Mouse (Mus musculus): ENCODE data around the gene Dph1. TPM values are rescaled to one million over a fixed set of nuclear protein-coding genes. Genes with fewer than 3 reads are reported as not detected.
A peak's percentile ranks its signal among the peaks of the same experiment; 100 is the strongest.

Dph1 gene
- polyA plus RNA-seq, 1 experiment = 18.7 TPM

DNA sequence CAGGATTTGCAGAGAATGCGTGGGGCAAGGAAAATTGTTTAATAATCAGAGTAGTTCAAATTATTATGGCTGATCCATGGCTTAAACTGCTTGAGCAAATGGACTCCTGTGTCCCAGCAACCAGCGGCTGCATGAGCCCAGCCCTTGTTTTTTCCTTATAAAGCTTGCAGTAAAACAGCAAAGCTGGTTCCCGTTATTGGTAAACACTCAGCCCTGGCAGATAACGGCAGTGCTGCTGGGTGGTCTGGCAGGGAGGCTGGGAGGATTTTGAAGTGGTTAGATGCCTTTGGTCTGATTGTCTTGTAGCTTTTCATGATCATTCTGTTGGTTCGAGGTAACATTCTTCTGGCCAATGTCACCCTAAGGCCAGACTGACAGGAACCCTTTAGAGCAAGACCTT, 34.6 kb downstream of the Dph1 start:
- Histone ChIP-seq H3K4me1 (ENCODE audit: control insufficient read depth, insufficient read depth, low read length) (peaks cover 21% of the 10 kb centered on the region), H3K27ac (ENCODE audit: insufficient read depth, low read length) (peak overlapping the region; percentile 76), H3K4me3 (ENCODE audit: insufficient read depth, low read length) (no peak overlapping the region)
- TF ChIP-seq CTCF (IDR thresholded peaks at IDR 0.05; ENCODE audit: borderline replicate concordance, insufficient read depth, low read length) (no peak), POLR2A (IDR thresholded peaks at IDR 0.05; ENCODE audit: low read depth, low read length) (no peak)

- Histone ChIP-seq H3K4me1 (ENCODE audit: control insufficient read depth, insufficient read depth, low read length) (peaks cover 21% of the 10 kb centered on the region), H3K27ac (ENCODE audit: insufficient read depth, low read length) (peak overlapping the region; percentile 76), H3K4me3 (ENCODE audit: insufficient read depth, low read length) (no peak overlapping the region)
- TF ChIP-seq CTCF (IDR thresholded peaks at IDR 0.05; ENCODE audit: borderline replicate concordance, insufficient read depth, low read length) = no peak
- TF ChIP-seq POLR2A (IDR thresholded peaks at IDR 0.05; ENCODE audit: low read depth, low read length) = no peak
Observed at GRCm38 (mm10) chr11:75155985-75156384, 35.1 kb downstream of the Dph1 start.

GRCm38 (mm10) chr11:75154053-75154585, 36.9 kb downstream of the Dph1 start:
- Histone ChIP-seq H3K27ac (ENCODE audit: insufficient read depth, low read length) (no peak overlapping the region), H3K4me3 (ENCODE audit: insufficient read depth, low read length) (no peak overlapping the region), H3K4me1 (ENCODE audit: control insufficient read depth, insufficient read depth, low read length) (peaks cover 21% of the 10 kb centered on the region)
- TF ChIP-seq POLR2A (IDR thresholded peaks at IDR 0.05; ENCODE audit: low read depth, low read length) (no peak), CTCF (IDR thresholded peaks at IDR 0.05; ENCODE audit: borderline replicate concordance, insufficient read depth, low read length) (no peak)

DNA sequence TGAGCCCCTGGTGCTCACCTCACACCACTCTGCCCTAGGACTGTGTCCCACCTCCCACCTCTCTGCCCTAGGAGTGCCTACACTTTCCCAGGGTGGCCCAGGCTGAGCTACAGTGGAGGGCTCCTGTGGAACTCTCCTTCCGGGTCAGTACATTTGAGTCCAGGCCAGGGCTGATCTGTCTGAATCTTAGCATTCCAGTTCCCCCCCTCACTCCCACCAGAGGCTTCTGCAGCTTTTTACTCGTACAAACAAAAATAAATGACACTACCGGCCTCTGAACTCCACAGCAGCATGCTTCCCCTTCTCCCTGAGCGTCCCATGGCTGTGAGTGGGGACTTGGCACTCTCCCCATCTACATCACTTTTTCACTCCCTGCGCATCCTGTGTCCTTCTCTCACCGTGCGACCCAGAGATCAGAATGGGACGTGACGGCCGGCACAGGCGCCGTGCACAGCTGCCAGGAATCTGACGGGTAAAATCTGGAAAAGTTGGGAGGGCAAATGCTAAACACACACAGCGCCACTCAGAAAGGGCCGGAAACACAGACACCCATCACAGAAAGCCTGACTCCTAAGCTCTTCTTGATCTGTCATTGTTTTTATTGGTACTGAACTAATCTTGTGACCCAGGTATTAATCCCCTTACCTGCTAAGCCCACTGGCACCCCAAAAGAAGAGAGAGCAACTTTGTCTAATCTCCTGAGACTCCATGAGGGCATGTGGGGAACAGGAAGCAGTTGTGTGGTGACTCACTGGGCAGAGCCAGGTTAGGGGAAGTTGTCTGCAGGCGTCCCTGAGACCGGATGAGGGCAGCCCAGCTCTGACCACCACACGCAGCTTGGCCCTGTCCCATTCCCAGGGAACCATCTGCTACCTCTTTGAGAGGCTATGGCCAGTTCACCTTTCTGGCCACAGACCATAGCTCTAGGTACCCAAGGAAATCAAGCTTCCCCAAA, 38.2 kb downstream of the Dph1 start:
- no peak for TF ChIP-seq CTCF (IDR thresholded peaks at IDR 0.05; ENCODE audit: borderline replicate concordance, insufficient read depth, low read length)
- no peak for TF ChIP-seq POLR2A (IDR thresholded peaks at IDR 0.05; ENCODE audit: low read depth, low read length)
- no peak overlapping the region for H3K4me3 ChIP-seq (ENCODE audit: insufficient read depth, low read length)
- peaks cover 20% of the 10 kb centered on the region for H3K4me1 ChIP-seq (ENCODE audit: control insufficient read depth, insufficient read depth, low read length)
- H3K27ac ChIP-seq (ENCODE audit: insufficient read depth, low read length) = no peak overlapping the region

GRCm38 (mm10) chr11:75150346-75150745, 40.7 kb downstream of the Dph1 start:
- Histone ChIP-seq H3K27ac (ENCODE audit: insufficient read depth, low read length) (no peak overlapping the region), H3K4me3 (ENCODE audit: insufficient read depth, low read length) (no peak overlapping the region), H3K4me1 (ENCODE audit: control insufficient read depth, insufficient read depth, low read length) (peaks cover 13% of the 10 kb centered on the region)
- TF ChIP-seq CTCF (IDR thresholded peaks at IDR 0.05; ENCODE audit: borderline replicate concordance, insufficient read depth, low read length) (no peak), POLR2A (IDR thresholded peaks at IDR 0.05; ENCODE audit: low read depth, low read length) (no peak)

GRCm38 (mm10) chr11:75148332-75149035, 42.6 kb downstream of the Dph1 start:
- peaks cover 13% of the 10 kb centered on the region for H3K4me1 ChIP-seq (ENCODE audit: control insufficient read depth, insufficient read depth, low read length)
- H3K27ac ChIP-seq (ENCODE audit: insufficient read depth, low read length) = peak overlapping the region; percentile 65; the same call in 1 of the 2 replicates
- H3K4me3 ChIP-seq (ENCODE audit: insufficient read depth, low read length) = no peak overlapping the region
- TF ChIP-seq CTCF (IDR thresholded peaks at IDR 0.05; ENCODE audit: borderline replicate concordance, insufficient read depth, low read length) (no peak), POLR2A (IDR thresholded peaks at IDR 0.05; ENCODE audit: low read depth, low read length) (no peak)

GRCm38 (mm10) chr11:75147846-75148168, 43.2 kb downstream of the Dph1 start:
- H3K27ac ChIP-seq (ENCODE audit: insufficient read depth, low read length) = peak overlapping the region; percentile 65
- no peak overlapping the region for H3K4me3 ChIP-seq (ENCODE audit: insufficient read depth, low read length)
- TF ChIP-seq POLR2A (IDR thresholded peaks at IDR 0.05; ENCODE audit: low read depth, low read length) (no peak), CTCF (IDR thresholded peaks at IDR 0.05; ENCODE audit: borderline replicate concordance, insufficient read depth, low read length) (no peak)
- H3K4me1 ChIP-seq (ENCODE audit: control insufficient read depth, insufficient read depth, low read length) = peaks cover 9% of the 10 kb centered on the region

DNA sequence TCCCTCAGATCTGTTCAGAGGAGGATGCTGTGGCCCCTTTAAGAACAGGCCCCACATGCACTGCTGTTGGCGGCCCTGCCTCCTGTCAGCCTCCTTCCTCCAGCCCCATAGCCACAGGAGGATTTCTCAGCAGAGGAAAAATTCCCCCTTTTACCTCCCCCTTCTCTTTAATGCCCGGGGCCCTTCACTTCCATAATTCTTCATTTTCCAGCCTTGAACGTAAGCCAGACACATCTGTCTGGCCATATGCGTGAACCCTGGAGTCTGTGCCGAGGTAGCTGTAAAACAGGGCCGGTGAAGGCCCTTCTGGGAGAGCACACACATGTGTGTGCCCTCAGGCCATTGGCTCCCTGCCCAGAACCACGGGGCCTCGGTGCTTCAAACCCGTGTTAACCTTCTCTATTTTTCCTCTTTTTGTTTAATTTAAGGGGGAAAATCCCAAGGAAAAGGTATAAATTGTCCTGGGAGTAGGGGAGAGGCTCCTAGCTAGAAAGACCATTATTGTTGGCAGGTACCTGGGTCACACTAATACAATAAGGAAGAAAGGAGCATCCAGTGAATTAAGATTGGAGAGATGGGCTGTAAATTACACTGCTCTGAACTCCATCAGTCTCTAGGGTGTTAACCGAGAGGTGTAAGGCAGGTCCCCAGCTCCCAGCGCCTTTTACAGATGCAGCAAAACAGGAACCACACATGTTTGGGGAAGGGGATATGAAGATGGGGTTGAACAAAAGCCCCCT, 43.8 kb downstream of the Dph1 start:
- Histone ChIP-seq H3K4me1 (ENCODE audit: control insufficient read depth, insufficient read depth, low read length) (peaks cover 9% of the 10 kb centered on the region), H3K27ac (ENCODE audit: insufficient read depth, low read length) (peak overlapping the region; percentile 65), H3K4me3 (ENCODE audit: insufficient read depth, low read length) (no peak overlapping the region)
- TF ChIP-seq POLR2A (IDR thresholded peaks at IDR 0.05; ENCODE audit: low read depth, low read length) (no peak), CTCF (IDR thresholded peaks at IDR 0.05; ENCODE audit: borderline replicate concordance, insufficient read depth, low read length) (no peak)

- H3K4me3 ChIP-seq (ENCODE audit: insufficient read depth, low read length) = no peak overlapping the region
- no peak overlapping the region for H3K27ac ChIP-seq (ENCODE audit: insufficient read depth, low read length)
- peaks cover 18% of the 10 kb centered on the region for H3K4me1 ChIP-seq (ENCODE audit: control insufficient read depth, insufficient read depth, low read length)
- TF ChIP-seq CTCF (IDR thresholded peaks at IDR 0.05; ENCODE audit: borderline replicate concordance, insufficient read depth, low read length) (no peak), POLR2A (IDR thresholded peaks at IDR 0.05; ENCODE audit: low read depth, low read length) (no peak)
Observed at GRCm38 (mm10) chr11:75145841-75146240, 45.2 kb downstream of the Dph1 start.
